Mouse (Mus musculus) midbrain, postnatal 0 days (tissue): Measurements from ENCODE around the gene Klhdc3. TPM values are rescaled to one million over a fixed set of nuclear protein-coding genes. Genes with fewer than 3 reads are reported as not detected.

Source experiments
- ATAC-seq: fragments of 200-750 bp; cut with Nextera tagmentation; 2 replicates; pipeline ENCODE4 v1.8.0; 2017; ENCODE audit warnings: moderate number of reproducible peaks, mild to moderate bottlenecking, moderate TSS enrichment, moderate library complexity; ENCODE audit not compliant: low FRiP score
- DNase-seq: peaks from one replicate; pipeline ENCODE4 v3.0.0-alpha.2; 2015; ENCODE audit warnings: low spot score
- H3K27ac ChIP-seq: fragments of 300-500 bp; sonication (generic); 2 replicates; pipeline ENCODE4 v1.5.1; 2014; ENCODE audit warnings: low read depth, mild to moderate bottlenecking, low read length, mixed read lengths
- H3K27me3 ChIP-seq: fragments of 300-500 bp; sonication (generic); 2 replicates; pipeline ENCODE4 v1.6.1; 2014; ENCODE audit warnings: low read length, control low read depth, mixed read lengths; ENCODE audit not compliant: insufficient read depth
- H3K36me3 ChIP-seq: fragments of 300-500 bp; sonication (generic); 2 replicates; pipeline ENCODE4 v1.6.1; 2014; ENCODE audit warnings: low read length, control low read depth, mixed read lengths; ENCODE audit not compliant: insufficient read depth
- H3K4me1 ChIP-seq: fragments of 300-500 bp; sonication (generic); 2 replicates; pipeline ENCODE4 v1.6.1; 2014; ENCODE audit warnings: mild to moderate bottlenecking, control low read depth, antibody characterized with exemption, low read length, mixed read lengths; ENCODE audit not compliant: insufficient read depth
- H3K4me2 ChIP-seq: fragments of 300-500 bp; sonication (generic); 2 replicates; pipeline ENCODE4 v1.6.1; 2014; ENCODE audit warnings: low read depth, mild to moderate bottlenecking, low read length, mixed read lengths; ENCODE audit not compliant: poor library complexity, severe bottlenecking
- H3K4me3 ChIP-seq: fragments of 300-500 bp; sonication (generic); 2 replicates; pipeline ENCODE4 v1.5.1; 2014; ENCODE audit warnings: low read depth, mild to moderate bottlenecking, low read length, moderate library complexity
- H3K9ac ChIP-seq: fragments of 300-500 bp; sonication (generic); replicated peaks from 2 replicates; pipeline ENCODE4 v1.6.1; 2014; ENCODE audit warnings: mild to moderate bottlenecking, low read length, moderate library complexity, mixed read lengths; ENCODE audit not compliant: poor library complexity, severe bottlenecking
- H3K9me3 ChIP-seq: fragments of 300-500 bp; sonication (generic); 2 replicates; pipeline ENCODE4 v1.6.1; 2016; ENCODE audit warnings: low read length, control low read depth
- CTCF ChIP-seq: IDR thresholded peaks from 2 replicates; pipeline ENCODE4 v1.5.1; 2016; ENCODE audit warnings: antibody characterized with exemption, mild to moderate bottlenecking
- WGBS: fragments of 180-500 bp; shearing (Covaris S2); extraction: QIAGEN DNeasy Blood & Tissue Kit; methylation state at CpG from one replicate; pipeline ENCODE4 v1.1.7; 2014; 5-methylcytosine and 5-hydroxymethylcytosine counted together
- polyA plus RNA-seq: library from polyadenylated mRNA; unstranded; fragments of >200 nt; fragmentation: Nextera tagmentation; extraction: Ambion mirVana; gene quantifications from 2 replicates; pipeline ENCODE4 v1.2.1, GENCODE M21; 2015
- total RNA-seq: library from RNA; depleted of rRNA; stranded (reverse); fragments of >200 nt; gene quantifications from 2 replicates; pipeline ENCODE4 v1.2.3, GENCODE M21; 2014

The Klhdc3 gene
- total and polyA plus RNA-seq, 2 experiments from 2014 or later: 98.7 to 185 TPM

- no peak for ATAC-seq
- WGBS: 89% methylated on average over 9 of the region's 9 CpGs
These were observed 33.1 kb upstream of the Klhdc3 start for GRCm38 (mm10) chr17:46713849-46714248.

GRCm38 (mm10) chr17:46712442-46712841 is 31.7 kb upstream of the Klhdc3 start:
- H3K27ac ChIP-seq: no peak overlapping the region
- DNase-seq: no peak
- 76% methylated on average over 7 of the region's 7 CpGs for WGBS
- no peaks in the 10 kb centered on the region for H3K9me3 ChIP-seq
- no peaks in the 10 kb centered on the region for H3K27me3 ChIP-seq
- H3K4me1 ChIP-seq: peaks cover 7% of the 10 kb centered on the region
- peak overlapping the region; percentile 100 for H3K4me2 ChIP-seq
- peaks cover 23% of the 10 kb centered on the region for H3K36me3 ChIP-seq
- ATAC-seq: no peak
- H3K4me3 ChIP-seq: peak overlapping the region; percentile 97
- H3K9ac ChIP-seq: peak overlapping the region; percentile 89
- TF ChIP-seq CTCF: no peak

More at GRCm38 (mm10) chr17:46713849-46714248, 33.1 kb upstream of the Klhdc3 start:
- Histone ChIP-seq H3K4me2 (no peak overlapping the region), H3K27me3 (no peaks in the 10 kb centered on the region), H3K36me3 (peaks cover 23% of the 10 kb centered on the region), H3K4me1 (peaks cover 7% of the 10 kb centered on the region), H3K9ac (no peak overlapping the region), H3K4me3 (no peak overlapping the region), H3K27ac (no peak overlapping the region), H3K9me3 (no peaks in the 10 kb centered on the region)
- no peak for TF ChIP-seq CTCF
- DNase-seq: no peak

- Histone ChIP-seq H3K4me2 (peak overlapping the region; percentile 100), H3K36me3 (peaks cover 21% of the 10 kb centered on the region), H3K9me3 (no peaks in the 10 kb centered on the region), H3K4me3 (peak overlapping the region; percentile 97), H3K9ac (peak overlapping the region; percentile 89), H3K27ac (peak overlapping the region; percentile 77), H3K27me3 (no peaks in the 10 kb centered on the region), H3K4me1 (peaks cover 7% of the 10 kb centered on the region)
- ATAC-seq (peak; percentile 50), DNase-seq (no peak)
- TF ChIP-seq CTCF: no peak
- under 1% methylated on average over 66 of the region's 76 CpGs for WGBS
These were observed 31.0 kb upstream of the Klhdc3 start for GRCm38 (mm10) chr17:46711612-46712271.

- H3K27me3 ChIP-seq: no peaks in the 10 kb centered on the region
- peak; percentile 42 for TF ChIP-seq CTCF
- H3K9ac ChIP-seq: peak within 1 kb of the TSS; percentile 89
- peak within 1 kb of the TSS; percentile 77 for H3K27ac ChIP-seq
- 7% methylated on average over 35 of the region's 36 CpGs for WGBS
- ATAC-seq: peak; percentile 92
- no peaks in the 10 kb centered on the region for H3K9me3 ChIP-seq
- DNase-seq: peak; percentile 96
- H3K36me3 ChIP-seq: peaks cover 16% of the 10 kb centered on the region
- peak within 1 kb of the TSS; percentile 97 for H3K4me3 ChIP-seq
- H3K4me1 ChIP-seq: peaks cover 9% of the 10 kb centered on the region
- peak within 1 kb of the TSS; percentile 100 for H3K4me2 ChIP-seq
These were observed 30.4 kb upstream of the Klhdc3 start, which contains the start of gene Pex6 for GRCm38 (mm10) chr17:46710959-46711597. Gene Pex6 (plus strand): TSS chr17:46711463.

GRCm38 (mm10) chr17:46706375-46707089 is 25.8 kb upstream of the Klhdc3 start:
- TF ChIP-seq CTCF: no peak
- Histone ChIP-seq H3K4me3 (no peak overlapping the region), H3K9me3 (no peaks in the 10 kb centered on the region), H3K36me3 (no peaks in the 10 kb centered on the region), H3K4me1 (peaks cover 17% of the 10 kb centered on the region), H3K4me2 (no peak overlapping the region), H3K27ac (no peak overlapping the region), H3K27me3 (no peaks in the 10 kb centered on the region), H3K9ac (no peak overlapping the region)
- ATAC-seq: no peak
- DNase-seq: no peak
- 94% methylated on average over 14 of the region's 14 CpGs for WGBS
